Mouse (Mus musculus) liver, postnatal 0 days (tissue): ENCODE measurements at regions not wholly inside any gene's neighbourhood (a gene's known extent, or its start where the extent isn't known, plus 50 kb on each side); places are given as distances from the start of the nearest gene placed in this dataset.
"Not testable (repeated sequence)": the region's sequence is repeated elsewhere in the genome, so short reads cannot be mapped to it uniquely, and the experiment has no call there.

Source experiments
- ATAC-seq: fragments of 200-750 bp; cut with Nextera tagmentation; 2 replicates; pipeline ENCODE4 v1.8.0; 2017; ENCODE audit warnings: mild to moderate bottlenecking, moderate library complexity
- DNase-seq: peaks from one replicate; pipeline ENCODE4 v3.0.0-alpha.2; 2016
- H3K27ac ChIP-seq: fragments of 300-500 bp; sonication (generic); 2 replicates; pipeline ENCODE4 v1.5.1; 2014; ENCODE audit warnings: antibody characterized with exemption, moderate library complexity, mild to moderate bottlenecking, low read depth
- H3K27me3 ChIP-seq: fragments of 300-500 bp; sonication (generic); 2 replicates; pipeline ENCODE4 v1.6.1; 2014; ENCODE audit warnings: low read length, control low read depth, mixed read lengths; ENCODE audit not compliant: insufficient read depth
- H3K36me3 ChIP-seq: fragments of 300-500 bp; sonication (generic); replicated peaks from 2 replicates; pipeline ENCODE4 v1.6.1; 2014; ENCODE audit warnings: mild to moderate bottlenecking, control low read depth, low read length, moderate library complexity, mixed read lengths; ENCODE audit not compliant: insufficient read depth
- H3K4me1 ChIP-seq: fragments of 300-500 bp; sonication (generic); 2 replicates; pipeline ENCODE4 v1.6.1; 2014; ENCODE audit warnings: antibody characterized with exemption, mild to moderate bottlenecking, control low read depth; ENCODE audit not compliant: insufficient read depth
- H3K4me2 ChIP-seq: fragments of 300-500 bp; sonication (generic); 2 replicates; pipeline ENCODE4 v1.6.1; 2014; ENCODE audit warnings: low read depth, mild to moderate bottlenecking, low read length, moderate library complexity, mixed read lengths
- H3K4me3 ChIP-seq: fragments of 300-500 bp; sonication (generic); 2 replicates; pipeline ENCODE4 v1.5.1; 2014; ENCODE audit warnings: low read depth, low read length
- H3K9ac ChIP-seq: fragments of 300-500 bp; sonication (generic); replicated peaks from 2 replicates; pipeline ENCODE4 v1.6.1; 2014; ENCODE audit warnings: mild to moderate bottlenecking, moderate library complexity
- H3K9me3 ChIP-seq: fragments of 300-500 bp; sonication (generic); 2 replicates; pipeline ENCODE4 v1.6.1; 2016; ENCODE audit warnings: mild to moderate bottlenecking, control low read depth, low read length, mixed read lengths
- CTCF ChIP-seq: sonication (generic); IDR thresholded peaks from 2 replicates; pipeline ENCODE4 v1.5.1; 2016; ENCODE audit warnings: antibody characterized with exemption, low read depth
- EP300 ChIP-seq: IDR thresholded peaks from 2 replicates; pipeline ENCODE4 v1.6.1; 2016; ENCODE audit warnings: antibody characterized with exemption, low read depth, mild to moderate bottlenecking
- WGBS: fragments of 180-500 bp; shearing (Covaris S2); extraction: QIAGEN DNeasy Blood & Tissue Kit; methylation state at CpG from one replicate; pipeline ENCODE4 v1.1.7; 2014; ENCODE audit not compliant: insufficient replicate concordance; 5-methylcytosine and 5-hydroxymethylcytosine counted together

DNA sequence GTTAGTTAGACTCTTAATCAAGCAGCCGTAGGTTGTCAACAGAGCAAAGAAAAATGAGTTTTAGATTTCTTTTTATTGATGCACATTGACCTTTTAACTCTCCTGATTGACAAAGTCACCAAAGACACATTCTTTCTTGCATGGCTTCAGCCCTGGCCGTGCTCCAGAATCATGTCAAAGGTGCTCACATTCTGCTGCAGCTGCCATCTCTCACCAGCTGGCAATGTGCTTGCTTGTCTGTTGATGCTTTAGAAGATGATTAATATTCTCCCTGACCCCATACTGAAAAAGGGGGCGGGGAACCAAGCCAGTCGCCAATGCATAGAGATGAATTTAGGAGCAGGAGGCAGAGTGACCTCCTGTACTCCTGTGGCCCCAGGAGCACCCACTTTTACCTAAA lies 510.1 kb downstream of the Hace1 start:
- no peaks in the 10 kb centered on the region for H3K36me3 ChIP-seq
- no peak overlapping the region for H3K4me2 ChIP-seq
- H3K27me3 ChIP-seq = no peaks in the 10 kb centered on the region
- no peaks in the 10 kb centered on the region for H3K4me1 ChIP-seq
- H3K9ac ChIP-seq = no peak overlapping the region
- no peaks in the 10 kb centered on the region for H3K9me3 ChIP-seq
- H3K27ac ChIP-seq = no peak overlapping the region
- 63% methylated on average over 4 of the region's 4 CpGs for WGBS
- TF ChIP-seq CTCF (no peak), EP300 (no peak)
- no peak overlapping the region for H3K4me3 ChIP-seq
- ATAC-seq = no peak
- no peak for DNase-seq

DNA sequence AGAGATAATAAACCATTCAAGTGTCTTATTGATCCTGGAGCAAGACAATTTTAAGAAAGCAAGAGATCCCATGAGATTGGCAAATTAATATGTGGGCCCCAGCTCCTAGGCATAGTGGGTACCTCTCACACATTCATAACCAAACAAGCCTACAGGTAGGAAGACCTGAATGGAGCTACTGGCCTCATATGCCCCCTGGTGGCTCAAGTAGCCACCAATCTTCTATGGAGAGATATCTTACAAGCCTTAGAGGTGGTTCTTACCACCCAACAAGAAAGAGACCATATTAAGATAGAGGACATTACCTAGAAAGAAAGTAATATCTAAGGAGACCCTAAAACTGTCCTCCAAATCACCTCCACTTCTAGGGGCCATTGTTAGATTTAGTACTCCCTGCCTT lies 523.2 kb downstream of the Hace1 start:
- Histone ChIP-seq H3K27ac (no peak overlapping the region), H3K4me3 (no peak overlapping the region), H3K4me2 (no peak overlapping the region), H3K27me3 (no peaks in the 10 kb centered on the region), H3K9ac (no peak overlapping the region), H3K9me3 (no peaks in the 10 kb centered on the region), H3K36me3 (no peaks in the 10 kb centered on the region), H3K4me1 (no peaks in the 10 kb centered on the region)
- DNase-seq (no peak), ATAC-seq (no peak)
- TF ChIP-seq EP300 (no peak), CTCF (no peak)

DNA sequence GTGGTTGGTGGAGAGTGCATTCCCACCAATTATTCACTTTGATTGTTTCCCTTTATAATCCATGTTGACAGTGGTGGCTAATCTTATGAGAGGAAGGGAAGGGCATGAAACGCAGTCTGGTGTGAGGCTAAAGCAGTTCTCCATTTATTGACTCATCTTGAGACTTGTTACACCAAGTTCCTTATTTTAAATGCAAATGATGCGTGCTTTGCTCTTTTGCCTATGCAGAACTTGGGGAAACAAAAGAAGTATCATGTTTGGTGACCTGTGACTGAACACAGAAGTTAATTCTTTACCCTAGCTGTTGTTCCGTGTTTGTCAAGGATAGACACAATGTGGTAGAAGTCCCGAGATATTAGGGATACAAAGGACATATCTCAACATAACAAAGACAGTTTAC lies 531.2 kb downstream of the Hace1 start:
- no peaks in the 10 kb centered on the region for H3K27me3 ChIP-seq
- no peak overlapping the region for H3K27ac ChIP-seq
- 56% methylated on average over 4 of the region's 4 CpGs for WGBS
- no peaks in the 10 kb centered on the region for H3K4me1 ChIP-seq
- no peak overlapping the region for H3K9ac ChIP-seq
- DNase-seq (no peak), ATAC-seq (peak; percentile 23; the same call in 1 of the 2 replicates)
- TF ChIP-seq EP300 (no peak), CTCF (no peak)
- no peak overlapping the region for H3K4me2 ChIP-seq
- H3K36me3 ChIP-seq = no peaks in the 10 kb centered on the region
- H3K9me3 ChIP-seq = no peaks in the 10 kb centered on the region
- H3K4me3 ChIP-seq = no peak overlapping the region

DNA sequence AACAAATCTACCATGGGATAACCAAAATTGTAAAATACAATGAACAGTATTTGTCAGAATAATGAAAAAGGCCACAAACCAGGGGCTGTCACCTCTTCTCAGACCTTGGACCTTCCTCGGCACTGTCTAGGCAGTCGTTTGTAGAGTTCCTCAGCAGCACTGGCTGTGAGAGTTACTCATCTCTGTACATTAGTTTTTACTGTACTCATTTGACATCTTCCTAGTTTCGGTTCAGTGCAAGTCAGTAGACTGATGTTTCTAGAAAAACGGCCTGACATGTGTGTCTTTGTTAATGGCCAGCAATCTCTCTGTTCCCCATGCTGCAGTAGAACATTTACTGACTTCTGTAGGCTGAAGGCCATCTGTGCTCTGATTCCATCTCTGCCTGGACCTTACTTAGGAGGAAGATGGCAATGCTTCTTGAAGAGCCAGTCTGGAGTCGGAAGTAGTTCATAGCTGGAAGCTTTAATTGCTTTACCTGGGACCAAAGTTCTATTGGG lies 537.1 kb downstream of the Hace1 start:
- Histone ChIP-seq H3K4me2 (no peak overlapping the region), H3K9me3 (no peaks in the 10 kb centered on the region), H3K36me3 (no peaks in the 10 kb centered on the region), H3K4me1 (no peaks in the 10 kb centered on the region), H3K27me3 (no peaks in the 10 kb centered on the region), H3K4me3 (no peak overlapping the region), H3K27ac (no peak overlapping the region), H3K9ac (no peak overlapping the region)
- no peak for TF ChIP-seq CTCF
- 79% methylated on average over 5 of the region's 5 CpGs for WGBS
- no peak for ATAC-seq
- no peak for DNase-seq

DNA sequence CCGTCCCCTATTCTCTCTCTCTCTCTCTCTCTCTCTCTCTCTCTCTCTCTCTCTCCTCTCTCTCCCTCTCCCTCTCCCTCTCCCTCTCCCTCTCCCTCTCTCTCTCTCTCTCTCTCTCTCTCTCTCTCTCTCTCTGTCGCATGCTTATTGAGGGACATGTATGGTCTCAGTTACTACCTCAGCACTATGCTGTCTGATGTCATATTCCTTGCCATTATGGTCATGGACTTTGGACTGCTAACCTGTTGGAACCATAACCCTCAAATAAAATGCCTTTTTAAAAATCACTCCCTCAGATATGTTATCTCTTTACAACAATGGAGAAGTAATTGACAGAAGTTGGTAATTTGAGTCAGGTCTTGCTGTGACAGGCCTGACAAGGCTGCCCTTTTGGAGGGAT lies 544.8 kb downstream of the Hace1 start:
- not testable (repeated sequence) for H3K27me3 ChIP-seq, H3K9me3 ChIP-seq, H3K27ac ChIP-seq, H3K9ac ChIP-seq, ATAC-seq, H3K4me1 ChIP-seq, DNase-seq, H3K4me3 ChIP-seq, H3K36me3 ChIP-seq, H3K4me2 ChIP-seq
- 79% methylated on average over 2 of the region's 2 CpGs for WGBS

DNA sequence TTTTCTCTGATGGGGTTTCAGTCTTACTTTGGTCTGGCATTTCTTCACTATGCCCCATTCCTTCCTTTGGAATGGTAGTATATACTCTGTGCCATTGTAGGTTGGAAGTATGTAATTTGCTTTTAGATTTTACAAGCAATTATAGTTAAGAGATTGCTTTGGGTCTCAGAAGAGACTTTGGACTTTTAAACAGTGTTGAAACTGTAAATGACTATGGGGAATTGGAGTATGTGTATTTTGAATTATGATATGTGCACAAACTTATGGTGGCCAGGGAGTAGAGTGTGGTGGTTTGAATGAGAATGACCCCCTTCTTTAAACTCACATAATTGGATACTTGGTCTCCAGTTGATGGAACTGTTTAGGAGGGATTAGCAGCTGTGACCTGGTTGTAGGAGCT lies 546.2 kb downstream of the Hace1 start:
- H3K27ac ChIP-seq = no peak overlapping the region
- no peak for TF ChIP-seq CTCF
- TF ChIP-seq EP300 = no peak
- H3K9ac ChIP-seq = no peak overlapping the region
- H3K4me2 ChIP-seq = no peak overlapping the region
- H3K4me1 ChIP-seq = no peaks in the 10 kb centered on the region
- no peak overlapping the region for H3K4me3 ChIP-seq
- no peaks in the 10 kb centered on the region for H3K27me3 ChIP-seq
- ATAC-seq (no peak), DNase-seq (no peak)
- H3K9me3 ChIP-seq = no peaks in the 10 kb centered on the region
- no peaks in the 10 kb centered on the region for H3K36me3 ChIP-seq

DNA sequence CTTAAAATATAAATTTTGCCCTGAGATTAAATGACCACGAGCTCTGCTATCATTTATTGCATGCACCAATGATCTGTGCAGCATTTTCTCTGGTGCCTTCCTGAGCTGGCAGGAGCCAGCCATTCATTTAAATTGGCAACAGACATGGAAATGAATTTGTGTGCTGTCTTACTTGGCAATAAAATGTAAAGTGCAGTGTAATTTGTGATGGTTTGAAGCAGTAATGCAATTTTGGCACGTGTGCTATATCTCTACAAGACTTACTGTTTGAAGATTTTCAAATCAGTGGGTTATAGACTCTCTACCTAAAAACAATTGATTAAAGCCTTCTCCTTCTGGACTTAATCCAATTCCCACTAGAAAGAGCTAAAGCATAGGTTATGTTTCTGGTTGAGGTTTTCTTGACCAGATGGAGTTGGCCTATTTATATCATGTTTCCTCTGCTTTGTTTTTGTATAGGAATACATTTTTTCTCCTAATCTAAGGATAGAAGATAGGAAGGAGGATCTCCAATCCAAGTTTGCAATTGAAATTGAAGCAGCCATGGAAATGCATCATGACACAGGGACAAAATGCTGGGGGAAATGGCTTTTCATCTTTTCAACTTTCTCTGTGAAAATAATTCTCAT lies 557.6 kb downstream of the Hace1 start:
- TF ChIP-seq CTCF (no peak), EP300 (no peak)
- H3K27ac ChIP-seq = no peak overlapping the region
- ATAC-seq = no peak
- H3K9ac ChIP-seq = no peak overlapping the region
- WGBS = 67% methylated on average over 2 of the region's 2 CpGs
- H3K9me3 ChIP-seq = no peaks in the 10 kb centered on the region
- no peak overlapping the region for H3K4me3 ChIP-seq
- no peaks in the 10 kb centered on the region for H3K4me1 ChIP-seq
- no peak overlapping the region for H3K4me2 ChIP-seq
- no peak for DNase-seq
- H3K36me3 ChIP-seq = no peaks in the 10 kb centered on the region
- H3K27me3 ChIP-seq = no peaks in the 10 kb centered on the region
